In the genomic region with DNA sequence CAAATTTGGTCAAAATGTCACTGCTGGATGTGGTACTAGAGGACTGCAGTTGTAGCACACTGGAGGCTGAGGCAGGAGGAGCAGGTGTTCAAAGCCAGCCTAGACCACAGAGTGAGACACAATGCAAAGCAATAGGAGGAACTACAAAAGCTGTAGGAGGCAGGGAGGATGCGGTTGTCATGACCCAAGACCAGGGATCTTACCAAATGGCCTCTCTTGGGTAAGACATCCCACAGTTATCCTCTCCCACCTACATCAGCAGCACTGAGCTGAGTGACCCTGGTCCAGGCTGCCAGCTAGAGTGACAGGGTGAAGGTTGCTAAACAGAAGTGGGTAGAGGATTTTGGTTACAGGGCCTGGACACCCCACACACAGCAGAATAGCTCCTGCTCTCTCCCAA, we compare ENCODE assay signal across 13 mouse cellular contexts.
"Had no signal": no experiment of that assay in that cellular context is flagged by ENCODE, and none has a peak within 500 bp of the region (broad histone marks: within the 10 kb centered on the region; RNA-seq: fewer than 3 reads in every experiment).

No protein-coding gene starts in this region.

- H3K4me1 ChIP-seq: liver, embryonic 13.5 days had no signal

- ATAC-seq: midbrain, embryonic 16.5 days had no signal

- H3K4me3 ChIP-seq: limb, embryonic 15.5 days; liver, embryonic 13.5 days; neural tube, embryonic 13.5 days had no signal

- DNase-seq: kidney, adult 11 months; kidney, adult 9 months; kidney, postnatal 36 days; layer of hippocampus, adult 9-11 months; layer of hippocampus, postnatal 36 days; liver, embryonic 13.5 days; lung, embryonic 14.5 days; lung, postnatal 14 days; right cerebral cortex, postnatal 14 days; thymus, postnatal 36 days had no signal
